Mouse (Mus musculus): ENCODE measurements around the gene Ccdc39. TPM values are rescaled to one million over a fixed set of nuclear protein-coding genes. Genes with fewer than 3 reads are reported as not detected.

Ccdc39 gene
- polyA plus RNA-seq, 1 experiment, result not detected

DNA sequence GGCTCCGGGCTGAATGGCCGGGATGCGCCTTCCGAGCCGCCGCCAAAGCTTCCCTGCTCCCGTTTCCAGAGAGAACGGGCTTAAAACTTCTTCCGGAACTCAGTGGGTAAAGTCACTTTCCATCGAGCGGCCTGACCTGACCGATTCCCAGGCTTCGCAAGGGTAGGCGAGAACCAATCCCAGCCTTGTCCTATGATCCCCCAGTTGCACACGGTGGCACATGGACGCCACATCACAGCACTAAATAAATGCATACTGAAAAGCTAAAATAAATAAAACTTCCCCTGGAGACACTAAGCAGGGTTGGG lies 43.6 kb downstream of the Ccdc39 start:
- Histone ChIP-seq H3K4me3 (replicated peaks) (peak overlapping the region; percentile 95), H3K27me3 (replicated peaks) (peaks cover 2% of the 10 kb centered on the region), H3K9me3 (peaks cover 7% of the 10 kb centered on the region; the same call in 1 of the 2 replicates), H3K36me3 (replicated peaks; ENCODE audit: low read length) (peaks cover 34% of the 10 kb centered on the region), H3K4me1 (peaks cover 17% of the 10 kb centered on the region; the same call in 1 of the 2 replicates)
- TF ChIP-seq GATA1 (IDR thresholded peaks at IDR 0.05; ENCODE audit: borderline replicate concordance, low read length), result no peak
- TF ChIP-seq FLI1 (IDR thresholded peaks at IDR 0.05; ENCODE audit: low read length), result no peak

DNA sequence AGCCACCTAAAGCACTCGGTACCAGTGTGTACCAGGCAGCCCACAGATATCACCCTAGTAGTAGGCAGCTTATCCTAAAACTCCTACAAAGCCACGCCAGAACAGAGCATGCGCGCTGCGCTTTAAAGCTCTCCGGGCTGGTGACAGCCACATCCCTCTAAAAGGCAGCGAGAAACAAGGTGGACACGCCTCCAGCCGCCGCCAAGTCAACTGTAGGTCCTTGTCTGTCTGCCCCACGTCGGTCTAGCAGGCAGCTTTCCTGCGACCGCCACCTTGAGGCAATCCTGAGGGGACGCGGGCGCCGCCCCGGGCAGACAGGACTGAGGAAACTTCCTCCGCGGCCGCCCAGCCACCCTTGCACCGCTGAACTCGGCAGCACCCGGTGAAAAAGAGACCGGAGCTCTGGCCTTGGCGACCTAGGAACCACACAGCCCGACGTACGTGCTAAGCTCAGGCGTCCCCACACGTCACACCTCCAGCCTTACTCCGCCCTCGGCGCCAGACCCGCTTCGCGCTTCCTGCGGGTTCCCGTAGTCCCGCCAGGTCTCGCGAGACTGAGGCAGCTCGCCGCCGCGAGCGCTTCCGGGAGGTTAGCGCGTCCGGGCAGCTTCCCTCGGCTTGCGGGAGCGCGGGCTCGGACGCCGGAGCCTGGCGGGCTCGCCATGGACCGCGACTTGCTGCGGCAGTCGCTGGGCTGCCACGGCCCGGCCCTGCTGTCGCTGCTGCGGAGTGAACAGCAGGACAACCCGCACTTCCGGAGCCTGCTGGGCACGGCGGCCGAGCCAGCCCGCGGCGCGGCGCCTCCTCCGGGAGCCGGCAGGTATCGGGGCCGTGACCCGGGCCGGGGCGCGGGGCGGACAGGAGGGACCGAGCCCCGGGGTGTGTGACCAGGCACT lies 44.2 kb downstream of the Ccdc39 start, which contains the start of gene Ttc14:
TSS of gene Ttc14 (plus strand) at position 216 of the 896 bp plus-strand sequence.
- Histone ChIP-seq H3K4me3 (replicated peaks) (peak within 1 kb of the TSS; percentile 95), H3K4me1 (peaks cover 17% of the 10 kb centered on the region; the same call in 1 of the 2 replicates), H3K36me3 (replicated peaks; ENCODE audit: low read length) (peaks cover 28% of the 10 kb centered on the region), H3K27me3 (replicated peaks) (peaks cover 2% of the 10 kb centered on the region), H3K9me3 (peaks cover 7% of the 10 kb centered on the region; the same call in 1 of the 2 replicates)
- TF ChIP-seq GATA1 (IDR thresholded peaks at IDR 0.05; ENCODE audit: borderline replicate concordance, low read length) (no peak), FLI1 (IDR thresholded peaks at IDR 0.05; ENCODE audit: low read length) (no peak)

DNA sequence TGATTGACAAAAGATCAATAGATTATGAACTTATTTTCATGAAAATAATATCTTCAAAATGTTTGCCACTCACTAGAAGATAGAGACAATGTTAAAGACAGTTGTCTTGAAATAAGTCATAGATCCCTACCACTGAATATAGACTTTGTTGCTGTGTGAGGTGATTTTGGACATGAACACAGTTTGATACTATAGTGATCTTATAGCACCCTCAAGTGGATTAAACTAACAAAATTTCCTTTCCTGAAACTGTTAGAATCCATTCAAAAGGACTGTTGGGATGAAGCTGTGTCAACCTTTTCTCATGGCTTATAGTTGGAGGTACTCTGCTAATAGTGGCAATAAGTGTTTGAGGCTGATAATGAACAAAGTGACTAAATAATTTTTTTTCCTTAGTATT lies 53.1 kb downstream of the Ccdc39 start:
- Histone ChIP-seq H3K4me3 (replicated peaks) (no peak overlapping the region), H3K9me3 (no peaks in the 10 kb centered on the region), H3K4me1 (no peaks in the 10 kb centered on the region), H3K36me3 (replicated peaks; ENCODE audit: low read length) (no peaks in the 10 kb centered on the region), H3K27me3 (replicated peaks) (no peaks in the 10 kb centered on the region)
- TF ChIP-seq GATA1 (IDR thresholded peaks at IDR 0.05; ENCODE audit: borderline replicate concordance, low read length) (no peak), FLI1 (IDR thresholded peaks at IDR 0.05; ENCODE audit: low read length) (no peak)

Other genes with a start within 250 kb of the Ccdc39 start
- 9.3 and 25.6 TPM in 2 replicates for gene Ttc14, start 44.5 kb downstream of the Ccdc39 start, polyA plus RNA-seq (2012; ENCODE audit: insufficient read depth, low replicate concordance)
- 4.3 and 16.0 TPM in 2 replicates for gene Fxr1, start 175.6 kb upstream of the Ccdc39 start, polyA plus RNA-seq (2012; ENCODE audit: insufficient read depth, low replicate concordance)
- gene Dnajc19, start 237.0 kb upstream of the Ccdc39 start, polyA plus RNA-seq (2012; ENCODE audit: insufficient read depth, low replicate concordance), result 23.8 TPM in 1 of 2 replicates, not detected in the other